Mouse (Mus musculus) kidney, adult 2 months (tissue): ENCODE results near the gene Rnd2.

Experiments
- CTCF ChIP-seq: fragments of 200-500 bp; conservative IDR thresholded peaks from 2 replicates; pipeline ENCODE4 v1.5.1; 2011; ENCODE audit warnings: low read depth, mild to moderate bottlenecking, control low read depth, low read length, moderate library complexity, mixed read lengths; ENCODE audit not compliant: insufficient read depth, insufficient read length
- POLR2A ChIP-seq: fragments of 200-500 bp; IDR thresholded peaks from one replicate; pipeline ENCODE4 v1.6.1; 2011; ENCODE audit warnings: low read depth, low read length, control low read depth

DNA sequence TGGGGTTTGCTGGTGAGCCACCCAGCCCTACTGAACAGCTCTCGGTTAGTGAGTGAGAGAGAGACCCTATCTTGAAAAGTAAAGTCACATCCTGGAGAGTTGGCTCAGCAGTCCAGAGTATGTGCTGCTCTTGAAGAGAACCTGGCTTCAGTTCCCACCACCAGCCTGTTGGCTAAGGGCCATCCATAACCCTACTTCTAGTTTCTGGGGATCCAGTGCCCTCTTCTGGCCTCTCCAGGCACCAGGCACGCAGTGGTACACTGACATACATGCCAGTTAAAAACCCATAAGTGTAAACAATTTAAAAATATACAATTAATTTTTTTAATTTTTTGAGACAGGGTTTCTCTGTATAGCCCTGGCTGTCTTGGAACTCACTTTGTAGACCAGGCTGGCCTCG is 14.4 kb upstream of the Rnd2 start:
- TF ChIP-seq CTCF (peak; percentile 41), POLR2A (no peak)
